Mouse (Mus musculus) lung, adult 2 months (tissue): ENCODE measurements around the gene Ptprg. TPM values are rescaled to one million over a fixed set of nuclear protein-coding genes. Genes with fewer than 3 reads are reported as not detected.

Experiments used
- DNase-seq: peaks from one replicate; pipeline ENCODE4 v3.0.0; 2022
- H3K4me1 ChIP-seq: fragments of 200-500 bp; 2 replicates; pipeline ENCODE4 v1.6.1; 2011; ENCODE audit warnings: low read length; ENCODE audit not compliant: control insufficient read depth, insufficient read depth
- H3K4me3 ChIP-seq: fragments of 200-500 bp; replicated peaks from 2 replicates; pipeline ENCODE3; 2011; ENCODE audit warnings: low read depth, mild to moderate bottlenecking, control low read depth, low read length; ENCODE audit errors: extremely low read depth
- CTCF ChIP-seq: fragments of 200-500 bp; IDR thresholded peaks from 2 replicates; pipeline ENCODE4 v1.5.1; 2011; ENCODE audit warnings: mild to moderate bottlenecking, low read length, control low read depth; ENCODE audit not compliant: insufficient read depth
- POLR2A ChIP-seq: fragments of 200-500 bp; IDR thresholded peaks from 2 replicates; pipeline ENCODE4 v1.6.1; 2011; ENCODE audit warnings: low read depth, mild to moderate bottlenecking, control low read depth, low read length, borderline replicate concordance; ENCODE audit errors: extremely low read depth
- WGBS: fragments of 180-500 bp; shearing (Covaris S2); methylation state at CpG from one replicate; pipeline ENCODE4 v1.1.7; 2018; 5-methylcytosine and 5-hydroxymethylcytosine counted together
- polyA plus RNA-seq: library from polyadenylated mRNA; depleted of rRNA; stranded (reverse); fragments of >200 nt; gene quantifications from 2 replicates; pipeline ENCODE4 v1.2.3, GENCODE M21; 2012

The Ptprg gene
- polyA plus RNA-seq, 1 experiment = 79.9 TPM

- TF ChIP-seq POLR2A (no peak), CTCF (0 out of 2 replicates have a peak, but pooled peaks have one; percentile 20)
- DNase-seq = no peak
- Histone ChIP-seq H3K4me1 (peaks cover 15% of the 10 kb centered on the region), H3K4me3 (no peak overlapping the region)
- 80% methylated on average over 1 of the region's 1 CpGs for WGBS
These were observed 26.6 kb downstream of the Ptprg start for GRCm38 (mm10) chr14:11579950-11580349.

GRCm38 (mm10) chr14:11584263-11584662, 30.9 kb downstream of the Ptprg start:
- TF ChIP-seq CTCF (no peak), POLR2A (no peak)
- Histone ChIP-seq H3K4me1 (no peaks in the 10 kb centered on the region), H3K4me3 (no peak overlapping the region)
- no peak for DNase-seq
- 87% methylated on average over 6 of the region's 6 CpGs for WGBS

- DNase-seq = no peak
- H3K4me1 ChIP-seq = no peaks in the 10 kb centered on the region
- H3K4me3 ChIP-seq = no peak overlapping the region
- WGBS = 60% methylated on average over 5 of the region's 5 CpGs
- TF ChIP-seq POLR2A = no peak
- TF ChIP-seq CTCF = no peak
These were observed 31.7 kb downstream of the Ptprg start for GRCm38 (mm10) chr14:11584929-11585633.

GRCm38 (mm10) chr14:11590387-11590786, 37.1 kb downstream of the Ptprg start:
- WGBS = 64% methylated on average over 8 of the region's 8 CpGs
- no peak for DNase-seq
- TF ChIP-seq CTCF = no peak
- TF ChIP-seq POLR2A = no peak

GRCm38 (mm10) chr14:11592650-11593049, 39.3 kb downstream of the Ptprg start:
- WGBS = 61% methylated on average over 2 of the region's 2 CpGs
- no peak for TF ChIP-seq POLR2A
- TF ChIP-seq CTCF = no peak
- Histone ChIP-seq H3K4me1 (peaks cover 7% of the 10 kb centered on the region; the same call in 1 of the 2 replicates), H3K4me3 (no peak overlapping the region)
- no peak for DNase-seq

More at GRCm38 (mm10) chr14:11590387-11590786, 37.1 kb downstream of the Ptprg start:
- Histone ChIP-seq H3K4me1 (peaks cover 7% of the 10 kb centered on the region; the same call in 1 of the 2 replicates), H3K4me3 (no peak overlapping the region)

GRCm38 (mm10) chr14:11594336-11594735, 41.0 kb downstream of the Ptprg start:
- Histone ChIP-seq H3K4me1 (peaks cover 7% of the 10 kb centered on the region; the same call in 1 of the 2 replicates), H3K4me3 (no peak overlapping the region)
- no peak for DNase-seq
- WGBS = 86% methylated on average over 5 of the region's 5 CpGs
- TF ChIP-seq CTCF (no peak), POLR2A (no peak)

GRCm38 (mm10) chr14:11604133-11604865, 51.0 kb downstream of the Ptprg start:
- 77% methylated on average over 8 of the region's 8 CpGs for WGBS
- TF ChIP-seq CTCF (no peak), POLR2A (no peak)

GRCm38 (mm10) chr14:11608366-11608765, 55.0 kb downstream of the Ptprg start:
- no peak overlapping the region for H3K4me3 ChIP-seq
- H3K4me1 ChIP-seq = peaks cover 4% of the 10 kb centered on the region; the same call in 1 of the 2 replicates
- DNase-seq = no peak
- WGBS = 59% methylated on average over 8 of the region's 8 CpGs
- TF ChIP-seq CTCF = no peak

More at GRCm38 (mm10) chr14:11604133-11604865, 51.0 kb downstream of the Ptprg start:
- H3K4me1 ChIP-seq = no peaks in the 10 kb centered on the region
- no peak overlapping the region for H3K4me3 ChIP-seq
- no peak for DNase-seq

GRCm38 (mm10) chr14:11609857-11610582, 56.7 kb downstream of the Ptprg start:
- no peak for DNase-seq

More at GRCm38 (mm10) chr14:11609857-11610582, 56.7 kb downstream of the Ptprg start:
- H3K4me1 ChIP-seq = peaks cover 10% of the 10 kb centered on the region
- H3K4me3 ChIP-seq = no peak overlapping the region
- WGBS = 84% methylated on average over 7 of the region's 7 CpGs
- no peak for TF ChIP-seq POLR2A
- no peak for TF ChIP-seq CTCF
